Mouse (Mus musculus) liver, adult 2 months (tissue): ENCODE data around the gene Fam166b. TPM values are rescaled to one million over a fixed set of nuclear protein-coding genes. Genes with fewer than 3 reads are reported as not detected.

Experiments used
- DNase-seq: peaks from one replicate; pipeline ENCODE4 v3.0.0-alpha.2; 2011; ENCODE audit warnings: low read depth, low spot score; ENCODE audit errors: extremely low read depth
- H3K27ac ChIP-seq: fragments of 200-500 bp; replicated peaks from 2 replicates; pipeline ENCODE4 v1.5.1; 2012; ENCODE audit warnings: low read depth, mild to moderate bottlenecking, control low read depth, inconsistent platforms, low read length; ENCODE audit not compliant: insufficient read depth
- H3K27me3 ChIP-seq: fragments of 200-500 bp; 2 replicates; pipeline ENCODE4 v1.6.1; 2012; ENCODE audit warnings: mild to moderate bottlenecking, moderate library complexity, low read length, inconsistent platforms; ENCODE audit not compliant: control insufficient read depth, insufficient read depth
- H3K36me3 ChIP-seq: fragments of 200-500 bp; 2 replicates; pipeline ENCODE4 v1.6.1; 2012; ENCODE audit warnings: low read length, inconsistent platforms; ENCODE audit not compliant: control insufficient read depth, insufficient read depth
- H3K4me1 ChIP-seq: fragments of 200-500 bp; 2 replicates; pipeline ENCODE4 v1.6.1; 2011; ENCODE audit warnings: low read length; ENCODE audit not compliant: control insufficient read depth, insufficient read depth
- H3K4me3 ChIP-seq: fragments of 200-500 bp; 2 replicates; pipeline ENCODE4 v1.5.1; 2011; ENCODE audit warnings: low read depth, mild to moderate bottlenecking, control low read depth, low read length, moderate library complexity; ENCODE audit not compliant: insufficient read depth
- H3K79me2 ChIP-seq: fragments of 200-500 bp; 2 replicates; pipeline ENCODE4 v1.6.1; 2012; ENCODE audit warnings: inconsistent platforms, mild to moderate bottlenecking, low read length, moderate library complexity; ENCODE audit not compliant: control insufficient read depth, insufficient read depth
- H3K9ac ChIP-seq: fragments of 200-500 bp; 2 replicates; pipeline ENCODE4 v1.6.1; 2012; ENCODE audit warnings: low read depth, mild to moderate bottlenecking, control low read depth, inconsistent platforms, low read length
- CTCF ChIP-seq: fragments of 200-500 bp; IDR thresholded peaks from 2 replicates; pipeline ENCODE4 v1.5.1; 2011; ENCODE audit warnings: low read depth, low read length, control low read depth
- POLR2A ChIP-seq: fragments of 200-500 bp; IDR thresholded peaks from 2 replicates; pipeline ENCODE4 v1.6.1; 2011; ENCODE audit warnings: low read length, control low read depth; ENCODE audit not compliant: insufficient read depth; ENCODE audit errors: extremely low read depth
- WGBS: fragments of 180-500 bp; shearing (Covaris S2); methylation state at CpG from one replicate; pipeline ENCODE4 v1.1.7; 2018; 5-methylcytosine and 5-hydroxymethylcytosine counted together
- polyA plus RNA-seq: library from polyadenylated mRNA; depleted of rRNA; stranded (reverse); fragments of >200 nt; gene quantifications from 2 replicates; pipeline ENCODE4 v1.2.3, GENCODE M21; 2012
- total RNA-seq: library from RNA; depleted of rRNA; stranded (reverse); fragments of >200 nt; gene quantifications from 2 replicates; pipeline ENCODE4 v1.2.3, GENCODE M21; 2014

Fam166b gene
- total and polyA plus RNA-seq, 2 experiments: not detected

GRCm38 (mm10) chr4:43418973-43419656 is 9.8 kb downstream of the Fam166b start:
- WGBS: 9% methylated on average over 15 of the region's 15 CpGs
- TF ChIP-seq POLR2A (0 out of 2 replicates have a peak, but pooled peaks have one; percentile 19), CTCF (0 out of 2 replicates have a peak, but pooled peaks have one; percentile 12)
- H3K4me3 ChIP-seq: no peak overlapping the region

GRCm38 (mm10) chr4:43418450-43418849 is 10.5 kb downstream of the Fam166b start:
- no peak for DNase-seq
- Histone ChIP-seq H3K9ac (no peak overlapping the region), H3K4me1 (peaks cover 27% of the 10 kb centered on the region), H3K27ac (peak overlapping the region; percentile 86), H3K27me3 (no peaks in the 10 kb centered on the region), H3K36me3 (no peaks in the 10 kb centered on the region), H3K4me3 (no peak overlapping the region), H3K79me2 (0 out of 2 replicates have a peak, but pooled peaks cover 7% of the 10 kb centered on the region)
- WGBS: 35% methylated on average over 4 of the region's 4 CpGs
- TF ChIP-seq CTCF (no peak), POLR2A (no peak)

More at GRCm38 (mm10) chr4:43418973-43419656, 9.8 kb downstream of the Fam166b start:
- Histone ChIP-seq H3K27me3 (no peaks in the 10 kb centered on the region), H3K4me1 (peaks cover 32% of the 10 kb centered on the region), H3K9ac (peak overlapping the region; percentile 29), H3K79me2 (0 out of 2 replicates have a peak, but pooled peaks cover 7% of the 10 kb centered on the region), H3K36me3 (peaks cover under 1% of the 10 kb centered on the region; the same call in 1 of the 2 replicates), H3K27ac (peak overlapping the region; percentile 86)
- DNase-seq: peak; percentile 84

DNA sequence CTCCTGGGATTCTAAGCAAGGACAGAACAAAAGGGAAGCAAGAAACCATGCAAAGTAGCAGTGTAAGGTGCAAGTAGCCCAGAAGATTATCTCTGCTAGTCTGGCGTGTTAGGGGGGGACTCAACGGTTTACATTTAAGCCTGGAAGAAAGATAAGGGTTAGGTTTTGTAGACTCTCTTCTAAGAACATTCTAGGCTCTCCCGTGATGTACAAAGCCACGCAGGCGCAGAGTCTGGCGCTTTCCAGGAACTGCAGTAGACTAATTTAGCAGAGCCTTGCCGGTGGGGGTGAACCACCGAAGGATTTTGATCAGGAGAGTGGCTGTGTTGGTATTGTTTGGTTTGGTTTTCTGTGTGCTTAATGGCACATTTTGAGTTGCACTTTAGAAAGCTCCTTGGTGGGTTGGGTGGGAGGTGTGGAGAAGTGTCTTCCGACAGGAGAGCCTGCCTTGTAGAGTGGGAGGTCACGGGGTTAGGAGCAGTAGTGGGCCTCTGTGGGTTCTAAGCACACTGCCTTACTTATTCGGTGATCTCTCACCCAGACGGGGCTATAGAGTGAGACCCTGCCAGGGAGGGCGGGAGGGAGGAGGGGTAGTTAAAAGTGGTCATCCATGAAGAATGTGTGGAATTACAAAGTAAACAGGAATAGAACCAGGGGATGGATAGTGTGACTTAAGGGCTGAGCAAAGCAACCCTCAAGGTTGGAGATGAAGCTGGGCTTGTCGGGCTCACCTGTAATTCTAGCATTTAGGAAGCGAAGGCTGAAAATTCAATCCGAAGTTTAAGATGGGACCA is 11.5 kb downstream of the Fam166b start:
- H3K27me3 ChIP-seq: no peaks in the 10 kb centered on the region
- no peak overlapping the region for H3K9ac ChIP-seq
- H3K36me3 ChIP-seq: peaks cover 2% of the 10 kb centered on the region
- H3K79me2 ChIP-seq: peaks cover 7% of the 10 kb centered on the region; the same call in 1 of the 2 replicates
- peaks cover 21% of the 10 kb centered on the region for H3K4me1 ChIP-seq
- no peak overlapping the region for H3K4me3 ChIP-seq
- H3K27ac ChIP-seq: peak overlapping the region; percentile 22; the same call in 1 of the 2 replicates
- no peak for DNase-seq
- 86% methylated on average over 16 of the region's 16 CpGs for WGBS
- TF ChIP-seq POLR2A (no peak), CTCF (no peak)

GRCm38 (mm10) chr4:43416071-43416490 is 12.9 kb downstream of the Fam166b start:
- no peak overlapping the region for H3K4me3 ChIP-seq
- peaks cover 2% of the 10 kb centered on the region for H3K36me3 ChIP-seq
- 97% methylated on average over 22 of the region's 22 CpGs for WGBS
- no peak overlapping the region for H3K9ac ChIP-seq
- DNase-seq: no peak
- H3K79me2 ChIP-seq: peaks cover 9% of the 10 kb centered on the region; the same call in 1 of the 2 replicates
- H3K27me3 ChIP-seq: no peaks in the 10 kb centered on the region
- TF ChIP-seq CTCF: no peak
- TF ChIP-seq POLR2A: no peak
- no peak overlapping the region for H3K27ac ChIP-seq
- peaks cover 20% of the 10 kb centered on the region for H3K4me1 ChIP-seq

DNA sequence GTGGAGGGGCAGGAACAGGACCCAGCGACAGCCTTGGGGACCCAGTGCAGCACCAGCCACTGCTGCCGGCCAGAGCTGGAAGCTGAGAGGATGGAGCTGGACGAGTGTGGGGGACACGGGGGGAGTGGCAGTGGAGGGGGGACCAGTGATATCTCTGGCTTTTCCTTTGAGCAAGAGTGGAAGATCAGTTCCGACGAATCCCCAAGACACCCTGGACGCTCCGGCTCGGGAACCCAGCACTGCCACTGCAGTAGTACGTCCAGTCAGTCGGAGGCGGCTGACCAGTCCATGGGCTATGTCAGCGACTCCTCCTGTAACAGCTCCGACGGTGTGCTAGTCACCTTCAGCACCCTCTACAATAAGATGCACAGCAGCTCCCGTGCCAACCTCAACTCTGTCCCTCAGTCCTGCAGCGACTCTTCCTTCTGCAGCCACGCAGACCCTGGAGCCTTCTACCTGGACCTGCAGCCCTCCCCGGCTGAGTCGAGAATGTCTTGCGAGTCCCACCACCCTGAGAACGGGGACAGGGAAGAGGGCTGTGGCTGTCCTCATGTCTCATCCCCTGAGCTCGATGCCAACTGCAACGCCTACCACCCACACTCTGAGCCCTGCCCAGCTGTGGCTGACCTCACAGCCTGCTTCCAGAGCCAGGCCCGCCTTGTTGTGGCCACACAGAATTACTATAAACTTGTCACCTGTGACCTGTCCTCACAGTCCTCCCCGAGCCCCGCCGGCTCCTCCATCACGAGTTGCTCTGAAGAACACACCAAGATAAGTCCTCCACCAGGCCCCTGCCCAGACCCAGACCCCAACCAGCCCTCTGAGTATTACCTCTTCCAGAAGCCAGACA is 13.5 kb downstream of the Fam166b start:
- H3K4me3 ChIP-seq: no peak overlapping the region
- no peak for DNase-seq
- no peak overlapping the region for H3K9ac ChIP-seq
- H3K36me3 ChIP-seq: peaks cover 2% of the 10 kb centered on the region
- no peak for TF ChIP-seq CTCF
- TF ChIP-seq POLR2A: no peak
- peaks cover 20% of the 10 kb centered on the region for H3K4me1 ChIP-seq
- H3K27me3 ChIP-seq: no peaks in the 10 kb centered on the region
- peaks cover 9% of the 10 kb centered on the region; the same call in 1 of the 2 replicates for H3K79me2 ChIP-seq
- H3K27ac ChIP-seq: no peak overlapping the region
- 81% methylated on average over 29 of the region's 29 CpGs for WGBS
